Mouse (Mus musculus) common myeloid progenitor, adult 5-6 weeks (primary cell): ENCODE data around the gene Gramd4. TPM values are rescaled to one million over a fixed set of nuclear protein-coding genes. Genes with fewer than 3 reads are reported as not detected.
A peak's percentile ranks its signal among the peaks of the same experiment; 100 is the strongest.

ENCODE experiments used
- ATAC-seq: replicated peaks from 2 replicates; pipeline ENCODE4 v1.8.0; 2016; ENCODE audit warnings: low read depth, mild to moderate bottlenecking, moderate TSS enrichment, inconsistent platforms; ENCODE audit not compliant: poor library complexity, severe bottlenecking
- total RNA-seq: library from RNA; stranded (forward); fragments of 200-1000, 187-1606 nt; gene quantifications from 2 replicates; pipeline ENCODE4 v1.2.3, GENCODE M21; 2017

Gramd4 gene
- total RNA-seq, result 29.5 and 33.1 TPM in 2 replicates

DNA sequence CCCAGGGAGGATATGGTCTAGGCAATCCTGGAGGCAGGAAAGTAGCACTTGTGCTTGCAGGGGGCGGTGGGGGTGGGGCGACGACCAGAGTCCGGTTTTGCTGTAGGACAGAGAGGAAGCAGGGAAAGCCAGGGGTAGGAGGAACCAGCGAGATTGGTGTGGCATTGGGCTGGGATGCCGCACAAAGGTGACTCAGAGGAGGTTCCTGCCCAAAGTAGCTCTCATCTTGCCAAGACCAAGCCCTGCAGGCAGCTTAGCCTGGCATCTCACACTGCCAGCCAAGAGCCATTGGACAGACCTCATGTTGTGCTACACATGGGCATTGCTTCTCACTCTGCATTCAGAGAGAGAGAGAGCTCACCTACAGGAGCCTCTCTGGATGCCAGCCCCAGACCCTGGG, at the start of gene Gramd4:
Gene Gramd4, plus strand, starts transcription at position 283 of the 400 bp plus-strand sequence.
- ATAC-seq, result 0 out of 2 replicates have a peak, but pooled peaks have one; percentile 6

DNA sequence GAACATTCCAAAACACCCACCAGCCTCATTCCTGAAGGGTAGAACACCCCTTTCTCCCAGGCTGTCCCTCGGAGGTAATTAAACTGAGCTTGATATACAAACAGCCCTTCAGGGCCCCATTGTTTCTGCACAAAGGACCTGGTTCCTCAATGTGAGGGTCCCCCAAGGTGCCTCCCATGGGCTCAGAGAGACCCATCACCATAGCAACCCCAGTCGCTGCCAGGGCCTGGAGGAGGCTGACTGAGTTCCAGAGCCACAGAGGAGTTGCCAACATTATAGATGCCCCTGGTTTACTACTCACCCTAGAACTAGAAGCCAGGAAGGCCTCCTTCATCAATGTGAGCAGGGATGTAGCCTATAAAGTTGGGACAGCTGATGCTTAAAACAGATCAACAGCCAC, 44.4 kb upstream of the Gramd4 start:
- ATAC-seq, result no peak; the same call in 1 of the 2 replicates

DNA sequence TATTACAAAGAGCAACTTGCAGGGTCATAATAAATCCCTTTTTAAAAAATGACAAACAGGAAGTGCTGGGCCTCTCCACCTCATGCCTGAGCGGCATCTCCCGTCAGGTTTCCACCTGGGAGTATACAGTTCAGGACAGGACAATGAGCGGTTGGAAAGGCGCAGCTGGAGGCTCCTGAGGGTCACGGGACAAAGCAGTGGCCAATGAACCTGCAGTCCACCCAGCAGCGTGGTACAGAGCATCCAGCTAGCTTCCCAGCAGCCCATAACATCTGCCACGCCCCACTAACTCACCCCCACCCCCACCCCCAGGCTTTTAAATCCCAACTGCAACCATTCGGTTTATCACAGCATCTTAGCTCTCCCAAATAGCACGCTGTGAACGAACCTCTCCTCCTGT, 43.8 kb upstream of the Gramd4 start:
- ATAC-seq, result peak; percentile 27

DNA sequence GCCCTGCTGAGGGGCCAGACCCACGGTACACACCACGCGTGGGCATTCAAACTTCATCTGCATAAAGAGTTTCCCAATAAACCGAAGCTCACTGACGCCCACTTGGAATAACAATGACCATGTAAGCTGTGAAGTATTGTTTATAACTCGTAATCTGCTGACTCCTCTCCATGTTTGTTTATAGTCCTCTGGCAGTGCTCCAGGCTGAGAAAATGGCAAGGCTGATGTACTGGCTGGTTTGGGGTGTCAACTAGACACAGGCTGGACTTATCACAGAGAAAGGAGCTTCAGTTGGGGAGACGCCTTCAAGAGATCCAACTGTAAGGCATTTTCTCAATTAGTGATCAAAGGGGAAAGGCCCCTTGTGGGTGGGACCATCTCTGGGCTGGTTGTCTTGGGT, 42.5 kb upstream of the Gramd4 start:
- ATAC-seq, result no peak

DNA sequence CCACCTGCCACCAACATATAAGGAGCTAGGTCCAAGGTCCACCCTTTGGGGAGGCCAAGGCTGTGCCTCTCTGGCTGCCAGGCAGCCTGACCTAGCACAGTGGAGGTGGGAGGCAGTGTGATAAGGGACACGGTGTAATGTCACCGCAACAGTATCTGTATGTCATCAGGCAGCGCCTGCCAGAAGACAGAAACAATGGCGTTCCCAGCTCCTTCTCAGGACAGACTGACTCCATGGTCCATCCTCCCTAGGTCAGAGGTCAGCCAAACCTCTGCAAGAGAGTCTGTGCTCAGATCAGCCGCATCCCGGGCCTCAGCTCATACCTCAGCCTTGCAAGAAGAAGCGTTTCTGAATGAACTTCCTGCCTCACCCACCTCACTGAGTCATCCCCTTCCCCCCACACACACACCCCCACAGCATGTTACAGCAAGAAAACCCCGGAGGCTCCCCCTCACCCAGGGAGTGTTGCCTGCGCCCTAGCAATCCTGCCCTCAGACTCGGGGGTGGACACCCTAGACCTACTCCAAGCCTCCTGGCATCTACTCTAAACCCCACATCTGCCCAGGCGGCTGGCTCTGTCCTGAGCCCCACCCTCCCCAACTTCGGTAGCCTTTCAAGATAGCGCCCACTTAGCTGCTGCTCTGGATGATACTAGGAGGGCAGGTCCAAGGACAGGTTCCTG, 41.5 kb upstream of the Gramd4 start:
- peak; percentile 17; the same call in 1 of the 2 replicates for ATAC-seq

DNA sequence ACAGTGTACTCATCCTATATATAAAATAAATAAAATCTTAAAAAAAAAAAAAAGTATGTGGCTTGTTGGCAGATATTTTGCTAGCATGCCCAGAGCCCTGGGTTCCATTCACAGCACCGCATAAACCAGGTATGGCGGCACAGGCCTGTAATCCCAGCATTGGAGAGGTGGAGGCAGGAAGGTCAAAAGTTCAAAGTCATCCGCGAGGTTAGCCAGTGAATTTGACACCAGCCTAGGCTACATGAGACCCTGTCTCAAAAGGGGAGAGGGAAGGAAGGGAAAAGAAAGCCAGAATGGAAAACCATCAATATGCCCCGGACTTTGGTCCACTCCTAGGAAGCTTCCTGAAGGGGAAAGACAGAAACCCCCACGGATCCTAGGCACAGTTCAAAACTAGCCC, 40.2 kb upstream of the Gramd4 start:
- no peak for ATAC-seq

DNA sequence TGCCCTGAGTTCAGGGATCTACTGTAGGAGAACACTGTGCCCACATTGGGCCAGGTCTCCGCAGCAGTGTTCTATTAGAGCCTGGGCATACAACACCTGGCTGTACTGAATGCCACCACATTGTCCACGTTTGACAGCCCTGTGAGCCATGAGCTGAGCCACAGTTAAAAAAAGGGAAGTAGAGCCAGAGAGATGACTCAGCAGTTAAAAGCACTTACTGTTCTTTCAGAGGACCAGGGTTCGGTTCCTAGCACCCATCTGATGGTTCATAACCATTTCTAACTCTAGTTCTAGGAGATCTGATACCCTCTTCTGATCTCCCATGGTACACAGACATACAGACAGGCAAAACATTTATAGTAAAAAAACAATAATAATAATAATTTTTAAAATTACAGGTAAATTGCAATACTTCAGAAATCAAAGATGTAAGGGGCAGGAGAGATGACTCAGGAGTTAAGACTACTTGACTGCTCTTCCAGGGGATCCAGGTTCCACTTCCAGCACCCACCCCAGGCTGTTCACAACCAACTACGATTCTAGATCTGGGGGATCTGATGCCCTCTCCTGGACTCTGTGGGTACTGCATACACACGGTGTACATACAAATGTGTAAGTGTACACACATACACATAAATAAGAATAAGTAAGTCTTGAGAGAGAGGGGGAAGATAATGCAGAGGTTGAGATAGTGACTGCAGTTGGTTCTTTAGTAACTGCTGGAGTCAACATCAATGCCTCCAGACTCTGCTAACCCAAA, 38.6 kb upstream of the Gramd4 start:
- no peak for ATAC-seq

DNA sequence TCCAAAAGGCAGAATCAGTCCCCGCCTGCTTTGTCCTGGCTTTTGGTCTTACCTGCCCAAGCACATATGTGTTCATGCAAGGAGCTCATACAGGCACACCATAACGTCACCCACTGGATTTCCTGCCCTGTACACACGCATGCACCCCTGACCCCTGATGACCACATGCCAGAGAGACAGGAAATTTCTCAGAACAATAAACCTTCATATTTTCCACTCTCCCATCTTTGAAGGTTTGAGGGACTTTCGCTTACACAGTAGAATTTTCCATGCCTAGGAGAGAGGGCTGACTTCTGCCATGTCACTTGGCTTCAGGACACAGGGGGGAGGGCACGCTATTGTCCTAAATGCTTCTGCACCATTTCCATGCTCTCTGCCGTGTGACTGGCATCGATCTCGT, 37.5 kb upstream of the Gramd4 start:
- no peak for ATAC-seq

DNA sequence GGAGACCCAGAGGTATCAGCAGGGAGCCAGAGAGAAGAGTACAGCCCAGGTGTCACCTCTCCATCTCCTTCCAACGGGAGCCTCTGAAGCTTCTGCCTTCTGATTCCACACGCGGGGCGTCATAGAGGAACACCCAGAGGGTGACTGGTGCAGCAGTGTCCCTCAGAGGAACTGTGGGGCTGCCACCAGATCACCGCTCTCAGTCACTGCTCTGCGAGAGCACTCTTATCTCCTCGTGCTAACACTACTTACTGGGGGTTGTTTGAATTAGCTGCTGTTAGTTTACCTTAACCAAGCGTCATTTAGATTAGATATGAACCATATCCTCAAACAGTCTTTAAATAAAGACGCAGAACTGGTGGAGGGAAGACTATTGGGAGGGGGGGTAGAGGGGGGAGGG, 36.2 kb upstream of the Gramd4 start:
- peak; percentile 43; the same call in 1 of the 2 replicates for ATAC-seq

DNA sequence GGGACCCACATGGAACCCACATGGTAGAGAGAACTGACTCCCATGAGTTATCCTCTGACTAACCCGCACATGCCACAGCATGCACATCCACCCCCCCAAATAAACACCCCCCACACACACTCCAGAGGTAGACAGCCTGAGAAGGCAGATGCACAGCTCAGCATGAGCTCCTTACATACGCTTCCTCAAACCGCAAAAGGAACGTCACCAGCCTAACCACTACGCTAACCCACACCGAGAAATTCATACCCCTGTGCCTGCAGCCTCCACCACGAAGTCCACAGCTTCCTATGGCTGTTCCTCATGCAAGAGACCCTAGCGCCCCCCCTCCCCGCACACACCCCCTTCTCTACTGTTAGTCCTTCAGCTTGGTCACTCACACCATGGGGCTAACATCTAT, 35.5 kb upstream of the Gramd4 start:
- peak; percentile 70 for ATAC-seq

DNA sequence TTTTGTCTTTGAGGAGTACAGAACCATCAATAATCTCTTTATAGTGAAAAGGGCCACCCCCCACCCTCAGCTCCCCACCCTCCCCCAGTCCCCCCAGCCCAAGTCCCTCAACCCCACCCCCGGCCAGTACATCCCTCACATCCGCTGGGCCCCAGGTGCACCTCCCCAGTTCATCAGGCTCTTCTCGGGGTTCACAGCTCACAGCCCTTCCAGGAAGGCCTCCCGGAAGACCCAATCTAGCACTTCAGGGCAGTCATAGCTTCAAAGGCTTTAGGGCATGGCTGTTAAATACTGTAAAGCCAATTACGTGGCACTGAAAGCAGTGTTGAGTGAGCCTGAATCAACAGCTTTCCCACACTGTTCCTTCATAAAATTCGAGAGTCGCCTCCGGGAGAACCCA, 29.6 kb upstream of the Gramd4 start:
- no peak for ATAC-seq

DNA sequence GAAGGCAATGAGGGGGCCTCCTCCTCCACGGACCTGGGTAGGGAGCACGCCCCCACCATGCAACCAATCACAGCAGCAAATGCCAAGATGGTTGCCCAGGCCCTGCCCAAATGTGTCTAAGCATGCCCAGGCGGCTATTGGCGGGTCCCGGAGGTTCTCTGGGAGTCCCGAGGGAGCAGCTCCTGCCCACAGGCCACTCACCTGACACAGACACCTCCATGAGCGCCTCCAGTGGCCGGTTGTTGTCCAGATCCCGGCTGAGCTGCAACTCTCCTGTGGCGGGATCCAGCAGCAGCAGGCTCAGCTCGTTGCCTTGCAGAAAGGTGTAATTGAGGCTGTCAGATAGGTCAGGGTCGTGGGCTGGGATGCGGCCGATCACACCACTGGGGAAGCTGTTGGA, 27.5 kb upstream of the Gramd4 start:
- no peak for ATAC-seq

DNA sequence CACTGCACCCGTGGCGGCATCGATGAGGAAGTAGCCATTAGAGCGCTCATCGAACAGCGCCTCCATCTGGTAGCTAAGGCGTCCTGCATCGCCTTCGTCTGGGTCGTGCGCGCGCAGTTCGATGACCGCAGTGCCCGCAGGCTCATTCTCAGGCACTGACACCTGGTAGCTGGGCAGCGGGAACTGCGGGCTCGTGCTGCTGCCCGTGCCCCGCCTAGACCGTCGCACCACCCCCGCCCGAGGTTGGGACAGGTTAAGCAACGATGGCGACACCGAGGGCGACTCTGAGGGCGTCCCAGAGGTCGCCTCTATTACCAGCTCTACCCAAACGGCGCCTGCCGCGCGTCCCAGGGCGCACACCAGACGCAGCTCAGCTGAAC, 24.7 kb upstream of the Gramd4 start:
- peak; percentile 53 for ATAC-seq

DNA sequence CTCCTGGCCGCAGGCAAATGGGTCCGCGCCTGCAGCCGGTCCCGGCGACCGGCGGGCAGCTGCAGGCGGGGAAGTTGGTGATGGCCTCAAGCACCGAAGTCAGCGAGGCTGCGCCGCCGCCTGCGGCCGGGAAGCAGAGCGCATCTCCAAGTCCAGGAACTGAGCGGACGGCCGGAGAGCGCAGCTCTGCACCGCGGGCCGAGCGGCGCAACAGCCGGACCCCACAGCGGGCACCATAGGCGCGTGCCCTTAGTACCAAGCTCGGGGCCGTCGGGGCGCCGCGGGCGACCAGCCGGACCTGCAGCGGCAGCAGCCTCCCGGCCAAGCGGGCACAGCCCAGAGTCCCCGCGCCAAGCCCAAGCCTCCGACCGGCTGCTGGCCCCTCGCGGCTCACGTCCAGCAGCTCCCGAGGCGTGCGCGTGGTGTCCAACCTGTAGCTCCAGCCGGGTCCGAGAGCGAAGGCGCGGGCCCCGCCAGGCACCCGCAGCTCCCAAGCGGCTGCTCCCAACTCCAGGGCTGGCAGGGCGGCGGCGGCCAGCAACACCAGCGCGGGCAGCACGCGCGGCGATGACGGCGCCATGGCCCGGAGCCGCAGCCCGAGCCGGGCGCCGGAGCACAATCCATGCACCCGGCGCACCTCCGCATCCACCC, 24.2 kb upstream of the Gramd4 start, which contains the start of gene Celsr1:
Gene Celsr1, minus strand, starts transcription at position 587 of the 651 bp plus-strand sequence.
- ATAC-seq, result peak; percentile 6; the same call in 1 of the 2 replicates

DNA sequence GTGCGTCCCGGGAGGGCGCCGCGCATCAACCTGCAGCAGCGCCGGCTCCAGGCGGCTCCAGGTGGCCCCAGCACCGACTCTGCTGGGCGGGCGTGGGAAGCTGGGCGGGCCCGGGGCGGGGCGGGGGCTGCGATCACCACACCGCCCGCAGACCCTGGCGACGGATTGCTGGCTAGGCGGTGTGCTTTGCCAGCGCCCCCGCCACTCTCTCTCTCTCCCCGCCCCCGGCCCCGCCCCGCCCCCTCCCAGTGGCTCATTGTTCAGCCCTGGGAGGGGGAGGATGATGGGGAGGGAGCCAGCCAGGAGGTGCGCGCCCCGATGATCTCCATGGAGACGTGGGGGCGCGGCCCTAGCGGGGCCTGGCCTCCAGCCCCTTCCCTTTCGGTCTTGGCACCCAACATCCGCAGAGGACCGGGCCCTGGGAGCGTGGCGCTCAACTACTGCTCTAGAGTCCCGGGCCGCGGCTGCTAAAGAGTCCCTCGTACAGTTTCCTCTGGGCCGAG, 23.4 kb upstream of the Gramd4 start:
- ATAC-seq, result peak; percentile 60

DNA sequence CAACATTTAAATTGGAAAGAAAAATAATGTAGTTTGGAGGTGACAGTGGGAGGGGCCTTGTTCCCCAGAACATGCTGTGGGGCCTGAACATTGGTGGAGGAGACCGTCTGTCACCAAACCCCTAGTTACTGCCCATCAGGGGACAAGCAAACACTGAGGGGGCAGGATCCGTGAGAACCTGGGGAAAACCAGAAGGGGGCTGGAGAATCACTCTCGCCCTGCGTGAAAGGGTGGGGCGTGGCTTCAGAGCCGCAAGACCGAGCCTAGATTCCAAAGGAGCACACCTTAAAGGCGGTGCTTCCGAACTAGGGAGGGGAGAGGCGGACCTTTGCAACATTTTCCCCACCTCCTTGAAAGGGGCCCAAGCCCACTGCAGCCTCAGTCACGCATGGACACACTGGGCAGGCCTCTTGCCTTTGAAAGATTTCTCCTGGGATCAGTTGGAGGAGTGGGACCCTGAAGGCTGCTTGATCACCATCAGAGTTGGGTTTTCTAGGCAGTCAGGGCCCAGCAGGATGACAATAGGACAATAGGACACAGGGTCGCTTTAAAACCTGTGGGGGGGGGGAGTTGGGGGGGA, 22.6 kb upstream of the Gramd4 start:
- ATAC-seq, result peak; percentile 15; the same call in 1 of the 2 replicates

DNA sequence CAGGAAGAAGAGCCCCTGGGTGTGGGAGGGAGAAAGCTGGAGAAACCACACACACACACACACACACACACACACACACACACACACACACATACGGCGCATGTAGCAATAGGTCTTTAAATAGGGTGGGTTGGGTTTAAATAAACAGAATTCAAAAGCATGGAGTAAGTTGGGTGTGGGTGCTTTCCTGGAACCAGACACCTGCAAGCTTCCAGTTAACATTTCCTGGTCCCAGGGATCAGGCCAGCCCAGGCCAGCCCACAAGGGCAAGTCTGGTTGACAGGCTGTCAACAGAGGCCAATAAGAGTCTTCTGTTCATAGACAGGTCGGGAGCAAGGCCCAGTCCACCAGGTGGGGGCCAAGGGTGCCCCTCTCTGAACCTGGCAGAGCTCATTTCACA, 21.6 kb upstream of the Gramd4 start:
- ATAC-seq, result no peak

DNA sequence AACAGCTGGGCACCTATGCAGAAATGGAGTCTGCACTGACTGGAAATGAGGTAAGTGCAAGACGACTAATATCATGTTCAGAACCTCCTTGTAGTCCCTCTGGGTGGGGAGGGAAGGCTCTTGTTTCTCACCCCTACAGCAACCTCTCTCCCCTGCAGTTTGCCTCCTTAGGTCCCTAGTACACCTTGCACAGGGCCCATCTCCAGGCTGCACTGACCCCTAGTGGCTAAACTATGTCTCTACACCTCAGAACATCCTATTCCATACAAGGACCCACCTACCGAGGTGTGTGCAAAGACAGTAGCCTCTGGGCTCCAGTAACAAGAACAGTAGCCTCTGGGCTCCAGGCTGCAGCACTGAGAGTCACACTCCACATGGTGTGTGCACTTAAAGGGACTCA, 18.7 kb upstream of the Gramd4 start:
- ATAC-seq, result peak; percentile 83

DNA sequence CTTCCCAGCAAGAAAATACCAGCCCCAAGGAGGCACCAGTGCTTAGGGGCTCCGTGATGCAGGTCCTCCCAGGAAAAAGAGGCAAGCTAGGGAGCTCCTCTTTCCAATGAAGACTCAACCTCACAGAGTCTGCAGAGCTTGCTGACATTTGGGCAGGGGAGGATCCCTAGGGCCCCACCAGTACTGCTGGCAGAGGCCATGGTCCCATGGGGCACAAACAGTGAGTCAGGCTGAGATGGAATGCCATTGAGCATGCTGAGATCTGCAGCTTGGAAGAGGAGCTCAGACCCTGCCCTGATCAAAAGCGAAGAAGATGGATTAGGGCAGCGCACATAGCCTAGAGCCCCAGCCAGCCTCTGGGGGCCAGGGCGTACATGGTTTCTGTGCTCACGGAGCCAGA, 16.1 kb upstream of the Gramd4 start:
- no peak for ATAC-seq

DNA sequence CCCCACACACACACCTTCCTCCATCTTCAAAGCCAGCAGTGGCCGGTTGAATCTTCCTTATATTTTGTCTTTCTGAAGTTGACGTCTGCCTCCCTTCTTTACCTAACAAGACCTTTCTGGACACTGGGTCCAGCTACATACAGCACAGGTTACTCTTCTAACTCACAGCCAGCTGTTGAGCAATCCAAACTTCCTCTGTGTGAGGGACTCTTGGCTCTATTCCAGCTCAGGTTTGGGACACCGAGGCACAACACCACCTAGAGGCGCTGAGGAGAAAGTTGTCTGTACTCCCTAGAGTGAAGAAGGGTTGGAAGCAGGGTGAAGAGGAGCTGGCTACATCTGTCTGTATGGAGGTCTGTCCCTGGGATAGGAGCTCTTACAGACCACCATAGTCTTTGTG, 15.1 kb upstream of the Gramd4 start:
- peak; percentile 48; the same call in 1 of the 2 replicates for ATAC-seq
